Mouse (Mus musculus) brain, embryonic 14.5 days (tissue): ENCODE results near the gene Prim2. TPM values are rescaled to one million over a fixed set of nuclear protein-coding genes. Genes with fewer than 3 reads are reported as not detected.

Source experiments
- DNase-seq: peaks from one replicate; pipeline ENCODE4 v3.0.0-alpha.2; 2011; ENCODE audit warnings: low read depth
- CTCF ChIP-seq: fragments of 200-500 bp; IDR thresholded peaks from 2 replicates; pipeline ENCODE4 v1.5.1; 2012; ENCODE audit warnings: inconsistent platforms, mild to moderate bottlenecking, moderate library complexity, borderline replicate concordance; ENCODE audit not compliant: insufficient read depth, insufficient read length; ENCODE audit errors: extremely low read depth
- POLR2A ChIP-seq: fragments of 200-500 bp; IDR thresholded peaks from 2 replicates; pipeline ENCODE4 v1.6.1; 2012; ENCODE audit warnings: mild to moderate bottlenecking, inconsistent platforms, borderline replicate concordance; ENCODE audit not compliant: poor library complexity, insufficient read depth, insufficient read length, severe bottlenecking; ENCODE audit errors: extremely low read depth
- polyA plus RNA-seq: library from polyadenylated mRNA; depleted of rRNA; stranded (reverse); fragments of >200 nt; gene quantifications from 2 replicates; pipeline ENCODE4 v1.2.3, GENCODE M21; 2012

Gene Prim2
- polyA plus RNA-seq, 1 experiment, result 22.4 TPM

- no peak for TF ChIP-seq POLR2A
- TF ChIP-seq CTCF, result no peak
- DNase-seq, result no peak
Measured at GRCm38 (mm10) chr1:33680890-33681289, 11.3 kb upstream of the Prim2 start.

GRCm38 (mm10) chr1:33680435-33680834 is 10.8 kb upstream of the Prim2 start:
- TF ChIP-seq CTCF (no peak), POLR2A (no peak)
- DNase-seq, result no peak

GRCm38 (mm10) chr1:33673158-33673960 is 3.8 kb upstream of the Prim2 start:
- TF ChIP-seq POLR2A (no peak), CTCF (no peak)
- DNase-seq, result no peak

GRCm38 (mm10) chr1:33672514-33672913 is 2.9 kb upstream of the Prim2 start:
- peak; percentile 75 for DNase-seq
- TF ChIP-seq POLR2A (no peak), CTCF (peak; percentile 58; the same call in 1 of the 2 replicates)

GRCm38 (mm10) chr1:33672083-33672482 is 2.5 kb upstream of the Prim2 start:
- no peak for TF ChIP-seq POLR2A
- no peak for TF ChIP-seq CTCF
- no peak for DNase-seq

- peak; percentile 49 for DNase-seq
- TF ChIP-seq CTCF (no peak), POLR2A (no peak)
Measured at GRCm38 (mm10) chr1:33671441-33671840, 1.8 kb upstream of the Prim2 start.

- TF ChIP-seq CTCF (no peak), POLR2A (peak; percentile 9; the same call in 1 of the 2 replicates)
- peak; percentile 93 for DNase-seq
Measured at GRCm38 (mm10) chr1:33670164-33670616, 595 bp upstream of the Prim2 start.

- no peak for DNase-seq
- no peak for TF ChIP-seq CTCF
- no peak for TF ChIP-seq POLR2A
Measured at GRCm38 (mm10) chr1:33663605-33664117, 5.9 kb downstream of the Prim2 start.

- TF ChIP-seq POLR2A, result no peak
- TF ChIP-seq CTCF, result no peak
- DNase-seq, result peak; percentile 71
Measured at GRCm38 (mm10) chr1:33663163-33663562, 6.4 kb downstream of the Prim2 start.

- TF ChIP-seq CTCF (no peak), POLR2A (no peak)
- no peak for DNase-seq
Measured at GRCm38 (mm10) chr1:33658302-33658701, 11.3 kb downstream of the Prim2 start.

GRCm38 (mm10) chr1:33657574-33658149 is 11.9 kb downstream of the Prim2 start:
- no peak for DNase-seq
- TF ChIP-seq CTCF (no peak), POLR2A (no peak)
